10 mouse cellular contexts compared by ENCODE assay signal in genomic region chr10:62739961-62740737, GRCm38 (mm10). TPM values are rescaled to one million over a fixed set of nuclear protein-coding genes. Genes with fewer than 3 reads are reported as not detected.
DNase-seq lines count a peak whose midpoint lies in the region; ATAC-seq and TF ChIP-seq lines count a peak whose summit lies in the region.
"Had no signal": no experiment of that assay in that cellular context is flagged by ENCODE, and none has a peak within 500 bp of the region (broad histone marks: within the 10 kb centered on the region; RNA-seq: fewer than 3 reads in every experiment).

No protein-coding gene starts in this region.

- H3K9ac ChIP-seq in forebrain, embryonic 13.5 days: no peak overlapping the region
- no peak overlapping the region for H3K9ac ChIP-seq in hindbrain, postnatal 0 days (replicated peaks; ENCODE audit: low read length)
- H3K9ac ChIP-seq: limb, embryonic 12.5 days had no signal

- DNase-seq in forebrain, embryonic 10.5 days (ENCODE audit: extremely low spot score, low spot score): no peak
- peak; percentile 25 for DNase-seq in 416B (ENCODE audit: low read depth)
- DNase-seq in cerebellum, postnatal 25 days: peak; percentile 52 to 79
- DNase-seq in hindbrain, postnatal 0 days (ENCODE audit: low spot score): peak; percentile 73
- DNase-seq in spleen, postnatal 4 days (ENCODE audit: low spot score in 2 of 2): no peak
- no peak for DNase-seq in spleen, postnatal 36 days (ENCODE audit: low spot score in 2 of 2)
- DNase-seq in urinary bladder, postnatal 36 days (ENCODE audit: low spot score in 2 of 2): no peak
- DNase-seq: gastrocnemius, postnatal 36 days had no signal

- no peaks in the 10 kb centered on the region for H3K27me3 ChIP-seq in forebrain, embryonic 13.5 days
- no peaks in the 10 kb centered on the region for H3K27me3 ChIP-seq in forebrain, embryonic 10.5 days (ENCODE audit: poor library complexity, severe bottlenecking)
- H3K27me3 ChIP-seq in hindbrain, postnatal 0 days (ENCODE audit: insufficient read depth, low read length): no peaks in the 10 kb centered on the region
- H3K27me3 ChIP-seq: limb, embryonic 12.5 days had no signal

- H3K4me3 ChIP-seq in forebrain, embryonic 13.5 days: no peak overlapping the region
- H3K4me3 ChIP-seq in forebrain, embryonic 10.5 days: no peak overlapping the region
- no peak overlapping the region for H3K4me3 ChIP-seq in hindbrain, postnatal 0 days (ENCODE audit: low read length)
- H3K4me3 ChIP-seq: limb, embryonic 12.5 days had no signal

- TF ChIP-seq CTCF in hindbrain, postnatal 0 days (IDR thresholded peaks at IDR 0.05; ENCODE audit: low read depth): no peak

- no peaks in the 10 kb centered on the region for H3K4me1 ChIP-seq in forebrain, embryonic 13.5 days
- H3K4me1 ChIP-seq in forebrain, embryonic 10.5 days: peaks cover 14% of the 10 kb centered on the region
- H3K4me1 ChIP-seq in hindbrain, postnatal 0 days (ENCODE audit: insufficient read depth, low read length): no peaks in the 10 kb centered on the region

- WGBS in forebrain, embryonic 13.5 days: 58% methylated on average over 4 of the region's 4 CpGs
- WGBS in forebrain, embryonic 10.5 days: 87% methylated on average over 4 of the region's 4 CpGs
- WGBS in hindbrain, postnatal 0 days: 45% methylated on average over 4 of the region's 4 CpGs

- peak; percentile 79 for ATAC-seq in forebrain, embryonic 13.5 days
- ATAC-seq in hindbrain, postnatal 0 days: peak; percentile 58; the same call in 1 of the 2 replicates

- no peak overlapping the region for H3K4me2 ChIP-seq in forebrain, embryonic 13.5 days
- no peak overlapping the region for H3K4me2 ChIP-seq in hindbrain, postnatal 0 days (ENCODE audit: low read depth, low read length)
- H3K4me2 ChIP-seq: limb, embryonic 12.5 days had no signal

- H3K27ac ChIP-seq in forebrain, embryonic 13.5 days: peak overlapping the region; percentile 69
- no peak overlapping the region for H3K27ac ChIP-seq in forebrain, embryonic 10.5 days
- no peak overlapping the region for H3K27ac ChIP-seq in hindbrain, postnatal 0 days
- H3K27ac ChIP-seq: limb, embryonic 12.5 days had no signal

- peaks cover 44% of the 10 kb centered on the region for H3K36me3 ChIP-seq in forebrain, embryonic 13.5 days (ENCODE audit: poor library complexity, severe bottlenecking)
- peaks cover 66% of the 10 kb centered on the region for H3K36me3 ChIP-seq in forebrain, embryonic 10.5 days (replicated peaks)
- peaks cover 16% of the 10 kb centered on the region for H3K36me3 ChIP-seq in hindbrain, postnatal 0 days (ENCODE audit: insufficient read depth, low read length)

- no peaks in the 10 kb centered on the region for H3K9me3 ChIP-seq in forebrain, embryonic 13.5 days (replicated peaks)
- no peaks in the 10 kb centered on the region for H3K9me3 ChIP-seq in forebrain, embryonic 10.5 days
- no peaks in the 10 kb centered on the region for H3K9me3 ChIP-seq in hindbrain, postnatal 0 days (ENCODE audit: low read length)
- H3K9me3 ChIP-seq: limb, embryonic 12.5 days had no signal

RNA-seq across cellular contexts. Expression of gene Stox1, which starts 14.2 kb away (rescaled TPM):
- 2.5 and 3.2 TPM in 2 replicates for polyA plus RNA-seq in forebrain, embryonic 13.5 days (2015; fragmentation: Nextera tagmentation; extraction: Ambion mirVana)
- 4.2 and 4.3 TPM in 2 replicates for polyA plus RNA-seq in forebrain, embryonic 10.5 days (2016; fragmentation: Nextera tagmentation; extraction: Ambion mirVana)
- 3.9 and 5.2 TPM in 2 replicates for total RNA-seq in hindbrain, postnatal 0 days (2014; rRNA removed)
- polyA plus RNA-seq in hindbrain, postnatal 0 days (2015; fragmentation: Nextera tagmentation; extraction: Ambion mirVana): 3.6 and 4.8 TPM in 2 replicates

RNA-seq across cellular contexts. Expression of gene Ccar1, which starts 51.9 kb away (rescaled TPM):
- 145 and 146 TPM in 2 replicates for polyA plus RNA-seq in forebrain, embryonic 13.5 days (2015; fragmentation: Nextera tagmentation; extraction: Ambion mirVana)
- 165 and 178 TPM in 2 replicates for polyA plus RNA-seq in forebrain, embryonic 10.5 days (2016; fragmentation: Nextera tagmentation; extraction: Ambion mirVana)
- 54.9 and 74.7 TPM in 2 replicates for total RNA-seq in hindbrain, postnatal 0 days (2014; rRNA removed)
- polyA plus RNA-seq in hindbrain, postnatal 0 days (2015; fragmentation: Nextera tagmentation; extraction: Ambion mirVana): 78.3 and 81.7 TPM in 2 replicates

Comparison
In these comparisons a context has a peak if more than half of its experiments do, and no peak if none do; other contexts are left out.
1. DNase-seq: peak in 416B (single experiment), cerebellum, postnatal 25 days (2 of 2) and hindbrain, postnatal 0 days (single experiment); none in forebrain, embryonic 10.5 days (single experiment), spleen, postnatal 4 days (0 of 2), spleen, postnatal 36 days (0 of 2) and urinary bladder, postnatal 36 days (0 of 2).